Mouse (Mus musculus): ENCODE results near the gene Tlr3. TPM values are rescaled to one million over a fixed set of nuclear protein-coding genes. Genes with fewer than 3 reads are reported as not detected.

Gene Tlr3
- polyA plus RNA-seq (2014; fragmentation: Nextera tagmentation; extraction: Ambion mirVana) = 0.51 and 0.83 TPM in 2 replicates

DNA sequence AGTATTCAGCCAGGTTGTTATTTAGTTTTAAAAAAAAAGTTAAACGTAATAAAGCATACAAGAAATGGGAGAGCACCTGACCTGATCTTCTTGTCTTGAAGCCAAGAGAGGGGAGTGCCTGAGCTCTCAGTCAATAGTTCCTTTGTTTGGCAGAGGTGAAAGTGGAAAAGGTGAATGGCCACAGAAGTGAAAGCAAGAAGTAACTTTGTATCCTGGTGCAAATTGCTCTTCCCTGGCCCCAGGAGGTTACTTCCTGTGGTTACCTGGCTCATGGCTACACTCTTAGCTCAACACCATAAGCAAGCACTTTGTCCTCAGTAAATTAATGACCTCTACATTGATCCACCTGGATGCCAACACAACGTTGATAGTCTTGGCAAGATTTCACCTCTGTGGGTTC, at the start of gene Tlr3:
TSS of gene Tlr3 (minus strand) at position 199 of the 400 bp plus-strand sequence.
- no peaks in the 10 kb centered on the region for H3K27me3 ChIP-seq (ENCODE audit: control insufficient read depth, insufficient read depth, low read length)
- no peak within 1 kb of the TSS for H3K27ac ChIP-seq (replicated peaks; ENCODE audit: low read depth, low read length)
- no peaks in the 10 kb centered on the region for H3K36me3 ChIP-seq (ENCODE audit: control insufficient read depth, insufficient read depth, low read length)
- H3K4me2 ChIP-seq (ENCODE audit: low read depth, severe bottlenecking) = peak within 1 kb of the TSS; percentile 39
- no peaks in the 10 kb centered on the region for H3K4me1 ChIP-seq (ENCODE audit: control insufficient read depth, insufficient read depth, low read length)
- H3K4me3 ChIP-seq (ENCODE audit: low read depth, low read length) = no peak within 1 kb of the TSS
- H3K9ac ChIP-seq (ENCODE audit: low read length) = no peak within 1 kb of the TSS
- ATAC-seq (ENCODE audit: insufficient number of reproducible peaks, low FRiP score, low TSS enrichment, low read depth) (no peak), DNase-seq (ENCODE audit: low spot score) (no peak)
- H3K9me3 ChIP-seq (ENCODE audit: control insufficient read depth, low read length) = no peaks in the 10 kb centered on the region
- WGBS = 60% methylated on average over 2 of the region's 2 CpGs

DNA sequence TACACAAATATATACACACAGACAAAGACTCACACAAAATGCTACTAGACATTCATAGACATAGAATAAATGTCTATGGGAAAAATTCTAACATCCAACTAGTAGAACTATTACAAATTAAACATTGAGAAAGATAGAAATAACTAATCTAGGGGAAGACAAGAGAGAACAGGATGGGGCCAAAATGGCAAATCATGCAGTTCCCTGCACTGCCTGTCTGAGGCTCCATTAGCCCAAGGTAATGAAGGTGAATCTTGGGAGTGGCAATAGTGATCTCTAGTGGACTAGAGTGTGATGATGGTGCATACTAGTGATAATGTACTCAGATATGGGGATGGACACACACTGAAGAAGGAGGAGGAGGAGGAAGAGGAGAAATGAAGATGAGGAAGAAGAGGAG, 47.0 kb upstream of the Tlr3 start:
- no peaks in the 10 kb centered on the region for H3K9me3 ChIP-seq (ENCODE audit: control insufficient read depth, low read length)
- no peak for ATAC-seq (ENCODE audit: insufficient number of reproducible peaks, low FRiP score, low TSS enrichment, low read depth)
- no peak overlapping the region for H3K27ac ChIP-seq (replicated peaks; ENCODE audit: low read depth, low read length)
- H3K4me1 ChIP-seq (ENCODE audit: control insufficient read depth, insufficient read depth, low read length) = no peaks in the 10 kb centered on the region
- H3K4me3 ChIP-seq (ENCODE audit: low read depth, low read length) = no peak overlapping the region
- no peaks in the 10 kb centered on the region for H3K36me3 ChIP-seq (ENCODE audit: control insufficient read depth, insufficient read depth, low read length)
- no peak overlapping the region for H3K4me2 ChIP-seq (ENCODE audit: low read depth, severe bottlenecking)
- H3K9ac ChIP-seq (ENCODE audit: low read length) = no peak overlapping the region
- no peaks in the 10 kb centered on the region for H3K27me3 ChIP-seq (ENCODE audit: control insufficient read depth, insufficient read depth, low read length)
- no peak for DNase-seq (ENCODE audit: low spot score)

DNA sequence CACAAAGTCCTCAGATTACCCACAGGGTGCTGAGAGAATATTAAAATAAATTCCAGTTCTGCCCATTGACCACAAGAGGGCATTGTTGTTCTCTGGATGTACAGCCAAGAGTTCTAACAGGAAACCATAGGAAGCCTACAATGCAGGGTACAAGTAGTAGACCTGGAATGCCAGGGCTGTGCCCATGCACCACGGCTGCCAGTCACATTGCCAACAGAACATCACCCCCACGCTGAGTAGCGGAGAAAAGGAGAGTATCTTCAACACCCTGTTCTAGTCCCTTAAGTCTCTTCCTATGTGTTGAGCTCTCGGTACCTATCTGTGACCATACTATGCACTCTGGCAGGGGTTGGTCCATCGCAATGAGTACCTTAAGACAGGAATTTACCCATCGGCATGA, 43.5 kb upstream of the Tlr3 start:
- ATAC-seq (ENCODE audit: insufficient number of reproducible peaks, low FRiP score, low TSS enrichment, low read depth) = 0 out of 2 replicates have a peak, but pooled peaks have one; percentile 51
- peak; percentile 47 for DNase-seq (ENCODE audit: low spot score)
- Histone ChIP-seq H3K9ac (ENCODE audit: low read length) (no peak overlapping the region), H3K4me1 (ENCODE audit: control insufficient read depth, insufficient read depth, low read length) (no peaks in the 10 kb centered on the region), H3K4me3 (ENCODE audit: low read depth, low read length) (no peak overlapping the region), H3K9me3 (ENCODE audit: control insufficient read depth, low read length) (no peaks in the 10 kb centered on the region), H3K27ac (replicated peaks; ENCODE audit: low read depth, low read length) (no peak overlapping the region), H3K4me2 (ENCODE audit: low read depth, severe bottlenecking) (no peak overlapping the region), H3K36me3 (ENCODE audit: control insufficient read depth, insufficient read depth, low read length) (no peaks in the 10 kb centered on the region), H3K27me3 (ENCODE audit: control insufficient read depth, insufficient read depth, low read length) (no peaks in the 10 kb centered on the region)
- WGBS = 71% methylated on average over 6 of the region's 6 CpGs

DNA sequence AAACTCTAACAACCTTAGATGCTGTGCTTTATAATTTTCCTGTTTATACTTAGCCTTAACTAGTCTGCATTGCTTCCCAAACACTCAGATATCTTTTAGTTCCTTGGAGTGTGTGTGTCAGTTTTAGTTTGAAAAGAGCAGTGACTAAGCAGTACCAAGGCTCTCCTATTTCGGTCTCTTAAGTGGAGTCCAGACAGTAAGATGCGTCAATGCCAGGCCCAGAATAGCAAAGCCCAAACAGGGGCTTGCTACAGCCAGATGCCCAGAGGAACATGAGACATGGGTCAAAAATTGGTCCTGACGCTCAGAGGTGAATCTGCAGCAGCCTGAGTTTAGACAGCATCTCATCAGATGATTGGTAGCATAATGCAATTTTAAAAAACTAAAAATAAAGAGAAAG, 41.2 kb upstream of the Tlr3 start:
- DNase-seq (ENCODE audit: low spot score) (no peak), ATAC-seq (ENCODE audit: insufficient number of reproducible peaks, low FRiP score, low TSS enrichment, low read depth) (no peak)
- Histone ChIP-seq H3K36me3 (ENCODE audit: control insufficient read depth, insufficient read depth, low read length) (no peaks in the 10 kb centered on the region), H3K4me3 (ENCODE audit: low read depth, low read length) (no peak overlapping the region), H3K9me3 (ENCODE audit: control insufficient read depth, low read length) (no peaks in the 10 kb centered on the region), H3K4me2 (ENCODE audit: low read depth, severe bottlenecking) (no peak overlapping the region), H3K9ac (ENCODE audit: low read length) (no peak overlapping the region), H3K27ac (replicated peaks; ENCODE audit: low read depth, low read length) (no peak overlapping the region), H3K4me1 (ENCODE audit: control insufficient read depth, insufficient read depth, low read length) (no peaks in the 10 kb centered on the region), H3K27me3 (ENCODE audit: control insufficient read depth, insufficient read depth, low read length) (no peaks in the 10 kb centered on the region)
- 86% methylated on average over 3 of the region's 3 CpGs for WGBS

DNA sequence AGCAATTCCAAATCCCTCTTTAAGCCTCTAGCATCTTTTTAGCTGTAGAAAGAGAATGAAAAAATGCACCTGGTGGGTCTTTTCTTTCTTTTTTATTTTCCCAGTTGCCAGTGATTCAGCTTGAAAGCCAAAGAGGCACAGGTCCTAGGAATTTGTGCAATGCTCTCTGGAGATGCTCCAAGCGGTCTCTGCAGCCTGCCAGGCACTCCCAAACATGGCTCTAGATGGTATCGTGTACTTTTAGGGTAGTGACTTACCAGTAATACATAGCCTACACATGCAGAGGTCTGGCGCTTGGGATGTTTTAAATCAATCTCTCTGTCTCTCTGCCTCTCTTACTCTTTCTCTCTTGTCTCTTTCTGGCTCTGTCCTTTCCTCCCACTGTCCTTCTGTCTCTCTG, 38.0 kb upstream of the Tlr3 start:
- ATAC-seq (ENCODE audit: insufficient number of reproducible peaks, low FRiP score, low TSS enrichment, low read depth) (no peak), DNase-seq (ENCODE audit: low spot score) (no peak)
- H3K27me3 ChIP-seq (ENCODE audit: control insufficient read depth, insufficient read depth, low read length) = no peaks in the 10 kb centered on the region
- no peak overlapping the region for H3K27ac ChIP-seq (replicated peaks; ENCODE audit: low read depth, low read length)
- H3K4me1 ChIP-seq (ENCODE audit: control insufficient read depth, insufficient read depth, low read length) = no peaks in the 10 kb centered on the region
- 86% methylated on average over 3 of the region's 3 CpGs for WGBS
- no peak overlapping the region; the same call in 1 of the 2 replicates for H3K9ac ChIP-seq (ENCODE audit: low read length)
- no peak overlapping the region for H3K4me3 ChIP-seq (ENCODE audit: low read depth, low read length)
- no peak overlapping the region for H3K4me2 ChIP-seq (ENCODE audit: low read depth, severe bottlenecking)
- H3K36me3 ChIP-seq (ENCODE audit: control insufficient read depth, insufficient read depth, low read length) = no peaks in the 10 kb centered on the region
- H3K9me3 ChIP-seq (ENCODE audit: control insufficient read depth, low read length) = no peaks in the 10 kb centered on the region

DNA sequence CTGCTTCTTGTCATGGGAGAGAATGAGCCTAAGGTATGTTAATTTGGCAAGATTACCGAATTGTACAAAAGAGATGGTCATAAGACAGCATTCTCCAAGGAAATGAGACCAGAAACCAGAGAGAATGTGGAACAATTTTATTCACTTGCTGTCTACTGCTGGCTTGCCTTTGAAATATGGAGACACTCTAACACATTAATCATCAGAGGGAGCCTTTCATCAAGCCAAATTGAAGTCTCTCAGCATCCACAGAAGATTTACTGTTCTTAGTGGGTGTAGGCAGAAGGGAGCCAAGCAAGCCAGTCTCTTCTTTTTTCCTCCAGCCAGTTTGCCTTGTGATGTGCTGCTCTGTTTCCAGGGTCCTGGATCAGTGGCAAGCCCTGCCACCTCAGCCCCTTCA, 37.4 kb upstream of the Tlr3 start:
- no peaks in the 10 kb centered on the region for H3K27me3 ChIP-seq (ENCODE audit: control insufficient read depth, insufficient read depth, low read length)
- no peaks in the 10 kb centered on the region for H3K36me3 ChIP-seq (ENCODE audit: control insufficient read depth, insufficient read depth, low read length)
- DNase-seq (ENCODE audit: low spot score) = no peak
- H3K4me3 ChIP-seq (ENCODE audit: low read depth, low read length) = no peak overlapping the region
- no peak overlapping the region for H3K4me2 ChIP-seq (ENCODE audit: low read depth, severe bottlenecking)
- H3K4me1 ChIP-seq (ENCODE audit: control insufficient read depth, insufficient read depth, low read length) = no peaks in the 10 kb centered on the region
- WGBS = 72% methylated on average over 1 of the region's 1 CpGs
- no peak overlapping the region for H3K27ac ChIP-seq (replicated peaks; ENCODE audit: low read depth, low read length)
- no peaks in the 10 kb centered on the region for H3K9me3 ChIP-seq (ENCODE audit: control insufficient read depth, low read length)
- ATAC-seq (ENCODE audit: insufficient number of reproducible peaks, low FRiP score, low TSS enrichment, low read depth) = no peak
- no peak overlapping the region for H3K9ac ChIP-seq (ENCODE audit: low read length)

DNA sequence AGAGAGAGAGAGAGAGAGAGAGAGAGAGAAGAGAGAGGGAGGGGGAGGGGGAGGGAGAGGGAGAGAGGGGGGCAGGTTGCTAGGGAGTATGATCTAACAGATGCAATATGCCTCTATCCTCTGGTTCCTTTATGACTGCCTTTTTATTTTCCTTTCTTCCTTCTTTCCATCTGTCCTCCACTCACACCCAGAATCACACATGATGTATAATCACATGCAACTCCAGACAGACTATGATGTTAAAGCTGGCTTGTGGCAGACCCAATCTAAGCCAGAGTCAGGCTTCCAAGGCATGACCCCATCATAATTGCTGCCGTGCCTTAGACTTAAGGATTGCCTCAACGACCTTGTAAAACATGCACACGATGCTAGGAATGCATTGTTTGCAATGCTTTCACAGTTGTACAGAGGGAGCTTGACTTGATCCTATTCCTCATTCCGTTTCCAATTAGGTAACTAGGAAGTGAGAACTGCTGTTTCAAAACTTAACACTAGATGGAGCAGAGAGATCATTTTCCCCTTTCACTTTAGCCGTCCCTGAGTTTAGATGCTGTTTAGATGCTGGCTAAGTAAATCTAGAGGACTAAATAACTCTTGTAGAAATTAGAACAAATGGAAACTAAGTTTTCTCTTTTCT, 28.1 kb upstream of the Tlr3 start:
- H3K27ac ChIP-seq (replicated peaks; ENCODE audit: low read depth, low read length) = no peak overlapping the region
- 10% methylated on average over 5 of the region's 5 CpGs for WGBS
- H3K4me2 ChIP-seq (ENCODE audit: low read depth, severe bottlenecking) = no peak overlapping the region
- ATAC-seq (ENCODE audit: insufficient number of reproducible peaks, low FRiP score, low TSS enrichment, low read depth) (no peak), DNase-seq (ENCODE audit: low spot score) (no peak)
- H3K27me3 ChIP-seq (ENCODE audit: control insufficient read depth, insufficient read depth, low read length) = no peaks in the 10 kb centered on the region
- no peaks in the 10 kb centered on the region for H3K9me3 ChIP-seq (ENCODE audit: control insufficient read depth, low read length)
- no peaks in the 10 kb centered on the region for H3K36me3 ChIP-seq (ENCODE audit: control insufficient read depth, insufficient read depth, low read length)
- no peak overlapping the region for H3K4me3 ChIP-seq (ENCODE audit: low read depth, low read length)
- H3K9ac ChIP-seq (ENCODE audit: low read length) = no peak overlapping the region
- H3K4me1 ChIP-seq (ENCODE audit: control insufficient read depth, insufficient read depth, low read length) = no peaks in the 10 kb centered on the region

DNA sequence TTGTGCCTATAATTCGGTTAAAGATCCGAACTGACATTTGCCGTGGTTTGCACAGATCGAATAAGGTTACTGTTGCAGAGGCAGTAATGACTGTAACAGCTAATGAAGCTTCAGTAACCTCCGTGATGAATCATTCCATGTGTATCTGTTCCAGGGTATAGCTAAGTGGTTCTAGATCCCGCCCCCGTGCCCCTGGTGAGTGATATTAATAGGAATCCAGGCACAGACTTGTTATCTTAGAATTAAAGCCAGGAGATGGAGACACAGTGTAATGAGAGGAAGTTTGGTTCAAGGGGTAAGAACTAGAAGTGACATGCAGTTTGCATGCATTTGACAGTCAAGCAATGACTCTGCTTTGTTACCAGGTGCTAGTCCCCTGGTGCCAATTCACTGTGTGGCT, 9.3 kb upstream of the Tlr3 start:
- ATAC-seq (ENCODE audit: insufficient number of reproducible peaks, low FRiP score, low TSS enrichment, low read depth) = no peak
- 91% methylated on average over 7 of the region's 7 CpGs for WGBS
- Histone ChIP-seq H3K9me3 (ENCODE audit: control insufficient read depth, low read length) (no peaks in the 10 kb centered on the region), H3K36me3 (ENCODE audit: control insufficient read depth, insufficient read depth, low read length) (no peaks in the 10 kb centered on the region), H3K4me3 (ENCODE audit: low read depth, low read length) (no peak overlapping the region), H3K4me1 (ENCODE audit: control insufficient read depth, insufficient read depth, low read length) (no peaks in the 10 kb centered on the region), H3K27ac (replicated peaks; ENCODE audit: low read depth, low read length) (no peak overlapping the region), H3K9ac (ENCODE audit: low read length) (no peak overlapping the region), H3K4me2 (ENCODE audit: low read depth, severe bottlenecking) (no peak overlapping the region), H3K27me3 (ENCODE audit: control insufficient read depth, insufficient read depth, low read length) (no peaks in the 10 kb centered on the region)
- DNase-seq (ENCODE audit: low spot score) = no peak

DNA sequence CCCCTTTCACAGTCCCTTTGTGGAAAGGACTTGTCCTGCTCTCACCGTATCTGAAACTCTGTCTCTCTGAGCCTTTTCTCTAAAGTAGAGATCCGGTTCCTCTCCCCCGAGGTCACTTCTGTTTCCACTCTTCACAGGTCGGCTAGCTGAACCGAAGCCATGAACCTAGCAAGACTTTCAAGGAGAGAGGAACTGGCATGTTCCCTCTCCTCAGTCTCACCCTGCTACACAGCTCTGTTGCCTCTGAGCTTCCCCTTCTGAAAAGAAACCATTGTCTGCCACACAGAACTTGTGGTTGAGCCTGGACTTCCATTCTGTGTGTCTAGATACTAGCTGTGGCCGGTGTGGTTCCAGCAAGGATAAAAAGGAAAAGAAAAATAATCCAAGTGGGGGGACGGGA, 4.1 kb upstream of the Tlr3 start:
- no peak for DNase-seq (ENCODE audit: low spot score)
- no peak overlapping the region for H3K4me2 ChIP-seq (ENCODE audit: low read depth, severe bottlenecking)
- WGBS = 90% methylated on average over 7 of the region's 7 CpGs
- H3K27me3 ChIP-seq (ENCODE audit: control insufficient read depth, insufficient read depth, low read length) = no peaks in the 10 kb centered on the region
- no peaks in the 10 kb centered on the region for H3K4me1 ChIP-seq (ENCODE audit: control insufficient read depth, insufficient read depth, low read length)
- ATAC-seq (ENCODE audit: insufficient number of reproducible peaks, low FRiP score, low TSS enrichment, low read depth) = no peak
- no peaks in the 10 kb centered on the region for H3K9me3 ChIP-seq (ENCODE audit: control insufficient read depth, low read length)
- H3K36me3 ChIP-seq (ENCODE audit: control insufficient read depth, insufficient read depth, low read length) = no peaks in the 10 kb centered on the region
- H3K27ac ChIP-seq (replicated peaks; ENCODE audit: low read depth, low read length) = no peak overlapping the region
- no peak overlapping the region for H3K4me3 ChIP-seq (ENCODE audit: low read depth, low read length)
- no peak overlapping the region for H3K9ac ChIP-seq (ENCODE audit: low read length)
